Mouse (Mus musculus): ENCODE data around the gene Gm10277. TPM values are rescaled to one million over a fixed set of nuclear protein-coding genes. Genes with fewer than 3 reads are reported as not detected.

Gm10277 gene
- polyA plus RNA-seq, 1 experiment, result not detected

DNA sequence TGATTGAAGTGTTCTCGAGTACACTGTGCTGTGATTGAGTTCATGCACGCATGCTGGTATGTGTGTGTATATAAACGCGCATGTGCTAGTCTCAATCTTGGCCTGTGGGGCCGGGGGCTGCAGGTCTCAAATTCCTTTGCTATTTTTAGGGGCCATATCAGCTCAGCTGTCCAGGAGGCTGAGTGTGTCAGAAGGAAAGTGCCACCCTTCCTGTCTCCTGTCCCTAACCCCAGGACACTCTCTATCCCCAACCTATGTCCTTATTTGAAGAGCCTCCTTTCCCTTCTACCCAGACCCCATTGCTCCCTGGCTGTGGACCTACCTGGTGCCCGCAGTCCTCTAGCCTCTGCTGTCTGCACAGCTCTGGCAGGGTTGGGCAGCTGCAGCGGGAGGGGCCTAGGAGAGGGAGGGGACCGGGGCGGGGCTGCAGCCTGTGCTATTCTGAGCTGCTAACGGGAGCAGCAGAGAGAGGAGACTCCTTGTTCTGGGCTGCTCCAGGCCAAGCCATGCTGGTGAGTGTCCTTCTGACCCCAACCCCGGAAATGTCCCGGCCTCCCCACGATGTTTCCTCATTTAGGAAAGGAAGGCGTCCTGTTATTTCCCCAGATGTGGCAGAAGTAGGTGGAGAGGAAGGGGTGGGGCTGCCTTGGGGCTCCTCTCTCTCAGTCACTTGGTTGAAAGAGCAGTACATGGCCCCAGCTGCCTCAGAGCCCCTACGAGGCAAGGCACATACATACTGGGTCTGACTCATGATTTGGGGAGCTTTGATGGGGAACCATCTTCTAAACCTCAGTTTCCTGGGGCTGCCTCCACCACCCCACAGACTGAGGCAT is 13.5 kb upstream of the Gm10277 start:
- TF ChIP-seq POLR2A (IDR thresholded peaks at IDR 0.05; ENCODE audit: control insufficient read depth, low read depth, low read length) (no peak), CTCF (IDR thresholded peaks at IDR 0.05; ENCODE audit: control insufficient read depth, insufficient read depth, insufficient replicate concordance, low read depth, low read length) (no peak)
- H3K27ac ChIP-seq (ENCODE audit: control insufficient read depth, insufficient read depth, low read depth, low read length), result no peak overlapping the region
- H3K4me3 ChIP-seq (ENCODE audit: control insufficient read depth, low read depth, low read length), result no peak overlapping the region; the same call in 1 of the 2 replicates
- H3K36me3 ChIP-seq (ENCODE audit: control insufficient read depth, insufficient read depth, low read length), result no peaks in the 10 kb centered on the region
- peaks cover 5% of the 10 kb centered on the region; the same call in 1 of the 2 replicates for H3K4me1 ChIP-seq (ENCODE audit: control insufficient read depth, insufficient read depth, low read length)
- H3K27me3 ChIP-seq (ENCODE audit: control insufficient read depth, insufficient read depth, low read length), result no peaks in the 10 kb centered on the region

DNA sequence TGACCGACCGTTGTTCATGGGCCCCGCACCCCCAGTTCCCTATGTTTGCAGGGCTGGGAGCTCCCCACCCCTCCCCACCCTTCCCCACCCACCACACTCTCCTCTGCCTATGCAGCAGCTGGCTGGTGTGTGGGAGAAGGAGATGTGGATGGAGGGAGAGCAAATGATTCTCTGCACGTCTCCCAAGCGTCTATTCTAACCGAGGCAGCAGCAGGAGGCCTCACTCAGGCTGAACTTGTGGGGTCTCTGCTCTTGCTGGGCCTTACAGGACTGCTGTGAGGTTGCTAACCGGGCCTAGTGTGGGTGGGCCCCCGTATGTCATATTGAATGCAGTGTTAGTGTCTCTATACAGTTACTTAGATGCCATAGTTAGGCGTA is 12.9 kb upstream of the Gm10277 start:
- no peaks in the 10 kb centered on the region for H3K27me3 ChIP-seq (ENCODE audit: control insufficient read depth, insufficient read depth, low read length)
- H3K36me3 ChIP-seq (ENCODE audit: control insufficient read depth, insufficient read depth, low read length), result no peaks in the 10 kb centered on the region
- H3K4me1 ChIP-seq (ENCODE audit: control insufficient read depth, insufficient read depth, low read length), result peaks cover 5% of the 10 kb centered on the region; the same call in 1 of the 2 replicates
- H3K4me3 ChIP-seq (ENCODE audit: control insufficient read depth, low read depth, low read length), result no peak overlapping the region
- H3K27ac ChIP-seq (ENCODE audit: control insufficient read depth, insufficient read depth, low read depth, low read length), result no peak overlapping the region
- TF ChIP-seq CTCF (IDR thresholded peaks at IDR 0.05; ENCODE audit: control insufficient read depth, insufficient read depth, insufficient replicate concordance, low read depth, low read length) (no peak), POLR2A (IDR thresholded peaks at IDR 0.05; ENCODE audit: control insufficient read depth, low read depth, low read length) (no peak)

DNA sequence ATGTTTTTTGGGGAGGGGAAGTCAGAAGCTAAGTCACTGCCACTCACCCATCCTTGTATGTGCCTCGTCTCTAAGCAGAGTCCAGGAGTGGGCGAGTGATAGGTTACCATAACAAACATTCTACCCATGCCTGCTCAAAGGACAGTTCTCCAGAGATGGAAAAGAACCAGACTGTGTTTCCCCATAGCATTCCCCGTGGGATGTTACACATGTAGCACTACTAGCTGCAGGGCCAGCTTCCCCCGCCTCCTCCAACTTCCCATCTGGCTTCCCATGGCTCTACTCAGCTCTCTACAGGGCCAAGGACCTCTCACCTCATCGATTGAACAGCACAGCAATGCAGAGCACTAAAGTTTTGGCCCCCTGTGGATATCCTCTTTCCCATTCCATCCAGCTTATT is 7.7 kb upstream of the Gm10277 start:
- Histone ChIP-seq H3K4me1 (ENCODE audit: control insufficient read depth, insufficient read depth, low read length) (peaks cover 17% of the 10 kb centered on the region), H3K27ac (ENCODE audit: control insufficient read depth, insufficient read depth, low read depth, low read length) (no peak overlapping the region), H3K36me3 (ENCODE audit: control insufficient read depth, insufficient read depth, low read length) (no peaks in the 10 kb centered on the region), H3K4me3 (ENCODE audit: control insufficient read depth, low read depth, low read length) (no peak overlapping the region), H3K27me3 (ENCODE audit: control insufficient read depth, insufficient read depth, low read length) (no peaks in the 10 kb centered on the region)
- TF ChIP-seq CTCF (IDR thresholded peaks at IDR 0.05; ENCODE audit: control insufficient read depth, insufficient read depth, insufficient replicate concordance, low read depth, low read length) (no peak), POLR2A (IDR thresholded peaks at IDR 0.05; ENCODE audit: control insufficient read depth, low read depth, low read length) (no peak)

GRCm38 (mm10) chr11:77793238-77793930 is 5.8 kb upstream of the Gm10277 start:
- peak overlapping the region; percentile 51 for H3K27ac ChIP-seq (ENCODE audit: control insufficient read depth, insufficient read depth, low read depth, low read length)
- H3K27me3 ChIP-seq (ENCODE audit: control insufficient read depth, insufficient read depth, low read length), result no peaks in the 10 kb centered on the region
- no peaks in the 10 kb centered on the region for H3K36me3 ChIP-seq (ENCODE audit: control insufficient read depth, insufficient read depth, low read length)
- peaks cover 17% of the 10 kb centered on the region for H3K4me1 ChIP-seq (ENCODE audit: control insufficient read depth, insufficient read depth, low read length)
- peak; percentile 95 for TF ChIP-seq POLR2A (IDR thresholded peaks at IDR 0.05; ENCODE audit: control insufficient read depth, low read depth, low read length)
- peak; percentile 97 for TF ChIP-seq CTCF (IDR thresholded peaks at IDR 0.05; ENCODE audit: control insufficient read depth, insufficient read depth, insufficient replicate concordance, low read depth, low read length)
- H3K4me3 ChIP-seq (ENCODE audit: control insufficient read depth, low read depth, low read length), result peak overlapping the region; percentile 68

- Histone ChIP-seq H3K27me3 (ENCODE audit: control insufficient read depth, insufficient read depth, low read length) (no peaks in the 10 kb centered on the region), H3K36me3 (ENCODE audit: control insufficient read depth, insufficient read depth, low read length) (no peaks in the 10 kb centered on the region), H3K4me1 (ENCODE audit: control insufficient read depth, insufficient read depth, low read length) (peaks cover 17% of the 10 kb centered on the region), H3K27ac (ENCODE audit: control insufficient read depth, insufficient read depth, low read depth, low read length) (no peak overlapping the region), H3K4me3 (ENCODE audit: control insufficient read depth, low read depth, low read length) (no peak overlapping the region; the same call in 1 of the 2 replicates)
- no peak for TF ChIP-seq POLR2A (IDR thresholded peaks at IDR 0.05; ENCODE audit: control insufficient read depth, low read depth, low read length)
- no peak for TF ChIP-seq CTCF (IDR thresholded peaks at IDR 0.05; ENCODE audit: control insufficient read depth, insufficient read depth, insufficient replicate concordance, low read depth, low read length)
Observed at GRCm38 (mm10) chr11:77792566-77792909, 5.0 kb upstream of the Gm10277 start.

- Histone ChIP-seq H3K4me3 (ENCODE audit: control insufficient read depth, low read depth, low read length) (no peak overlapping the region), H3K27me3 (ENCODE audit: control insufficient read depth, insufficient read depth, low read length) (no peaks in the 10 kb centered on the region), H3K4me1 (ENCODE audit: control insufficient read depth, insufficient read depth, low read length) (peaks cover 17% of the 10 kb centered on the region), H3K36me3 (ENCODE audit: control insufficient read depth, insufficient read depth, low read length) (no peaks in the 10 kb centered on the region), H3K27ac (ENCODE audit: control insufficient read depth, insufficient read depth, low read depth, low read length) (peak overlapping the region; percentile 24; the same call in 1 of the 2 replicates)
- no peak for TF ChIP-seq POLR2A (IDR thresholded peaks at IDR 0.05; ENCODE audit: control insufficient read depth, low read depth, low read length)
- TF ChIP-seq CTCF (IDR thresholded peaks at IDR 0.05; ENCODE audit: control insufficient read depth, insufficient read depth, insufficient replicate concordance, low read depth, low read length), result no peak
Observed at GRCm38 (mm10) chr11:77791752-77792565, 4.4 kb upstream of the Gm10277 start.

All from testis, adult 2 months (tissue).